Mouse (Mus musculus) kidney, adult 8-10 months (tissue): ENCODE data around the gene Slc38a4.

Experiments
- DNase-seq, 2 experiments: peaks; one replicate each; pipeline ENCODE4 v3.0.0; 2022

The Slc38a4 gene

DNA sequence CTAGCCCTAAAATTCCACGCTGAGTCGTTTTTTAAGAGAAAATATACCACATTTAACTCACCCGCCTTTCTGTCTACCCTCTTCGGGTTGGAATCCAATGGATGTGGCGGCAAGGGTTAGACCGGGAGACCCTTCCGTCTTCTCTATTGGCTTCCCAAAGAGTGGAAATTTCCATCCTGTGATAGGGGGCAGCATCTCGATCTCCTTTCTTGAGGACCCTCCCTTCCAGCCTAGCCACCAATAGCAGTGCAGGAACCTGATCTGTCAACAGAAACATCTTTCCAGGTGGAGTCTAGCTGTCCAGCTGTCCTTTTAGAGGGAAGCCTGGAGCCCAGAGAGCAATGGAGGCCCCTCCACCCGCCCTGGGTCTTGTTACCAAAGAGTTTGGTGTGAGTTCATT is at the start of gene Slc38a4:
TSS of gene Slc38a4 (minus strand) at position 163 of the 400 bp plus-strand sequence.
- no peak for DNase-seq

DNA sequence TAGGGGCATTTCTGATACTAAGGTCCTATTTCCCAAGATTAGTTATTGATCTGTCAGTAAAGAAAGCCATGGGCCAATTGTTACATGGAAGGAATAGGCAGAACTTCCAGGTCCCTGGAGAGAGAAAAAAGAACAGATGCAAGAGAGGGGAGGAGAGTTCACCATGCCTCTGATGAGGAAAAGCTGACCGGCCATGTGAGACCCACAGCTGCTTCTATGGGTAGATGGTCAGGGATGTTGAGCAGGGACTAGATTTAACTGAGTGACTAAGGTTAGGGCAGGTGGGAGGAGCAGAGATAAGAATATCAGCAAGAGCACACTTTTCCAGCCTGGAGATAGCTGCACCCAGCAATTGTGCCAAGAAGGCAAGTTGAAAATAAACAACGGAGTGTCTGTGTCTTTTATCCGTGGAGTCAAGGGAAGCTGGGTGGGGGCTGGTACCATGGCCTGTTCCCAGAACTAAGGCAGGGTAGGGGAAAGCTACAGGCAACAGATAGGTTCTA is 49.2 kb upstream of the Slc38a4 start:
- DNase-seq: no peak

DNA sequence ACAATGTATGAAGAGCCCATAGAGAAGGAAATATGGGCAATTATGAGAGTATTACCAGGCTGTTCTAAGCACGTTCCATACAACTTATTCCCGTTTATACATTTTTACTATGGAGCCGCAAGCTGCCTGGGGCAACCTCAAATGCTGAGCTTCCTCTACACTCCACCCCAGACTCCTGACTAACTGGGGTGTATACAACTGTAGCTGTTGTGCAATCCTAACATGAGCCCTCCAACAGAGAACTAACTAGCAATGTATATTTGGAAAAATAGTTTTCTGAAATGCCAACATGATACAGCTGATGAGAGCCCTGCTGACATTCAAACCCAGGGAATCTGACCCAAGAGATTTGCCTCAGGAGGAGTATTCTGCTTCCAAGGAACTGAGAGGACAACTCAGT is 48.3 kb upstream of the Slc38a4 start:
- DNase-seq: no peak

DNA sequence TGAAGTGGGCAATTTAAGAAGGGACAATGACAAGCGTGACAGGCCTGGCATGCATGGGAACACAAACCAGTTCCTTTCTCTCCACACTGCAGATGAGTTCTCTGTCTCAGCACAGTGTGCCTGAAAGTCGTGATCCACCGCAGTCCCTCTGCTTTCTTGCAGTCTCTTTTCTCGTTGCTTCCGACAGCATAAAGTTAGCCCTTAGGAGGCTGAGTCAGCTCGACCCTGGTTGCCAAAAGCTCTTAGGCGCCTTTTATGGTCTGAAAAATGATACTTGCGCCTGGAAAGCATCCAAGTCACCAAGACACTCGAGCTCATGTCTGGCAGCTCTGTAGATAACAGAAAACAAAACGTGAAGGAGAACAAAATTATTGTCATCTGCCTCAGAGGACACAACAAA is 47.1 kb upstream of the Slc38a4 start:
- DNase-seq: no peak

DNA sequence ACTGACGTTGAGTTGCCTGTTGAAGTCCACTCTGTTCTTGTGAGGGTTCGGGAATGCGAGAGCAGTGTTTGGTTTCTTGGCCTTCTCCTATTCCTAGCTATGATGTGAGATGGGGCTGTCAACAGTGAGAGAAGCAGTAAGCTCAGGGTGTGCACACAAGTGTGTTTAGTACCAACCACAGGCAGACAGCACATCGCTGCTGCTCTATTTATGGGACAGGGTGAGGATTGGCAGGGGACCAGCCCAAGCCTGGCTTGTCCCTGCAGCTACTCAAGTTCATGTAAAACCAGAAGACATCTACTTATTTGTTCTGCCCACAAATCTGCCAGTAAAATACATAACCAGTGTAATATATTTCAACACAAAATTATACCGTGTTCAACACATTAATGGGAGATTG is 46.4 kb upstream of the Slc38a4 start:
- no peak for DNase-seq

DNA sequence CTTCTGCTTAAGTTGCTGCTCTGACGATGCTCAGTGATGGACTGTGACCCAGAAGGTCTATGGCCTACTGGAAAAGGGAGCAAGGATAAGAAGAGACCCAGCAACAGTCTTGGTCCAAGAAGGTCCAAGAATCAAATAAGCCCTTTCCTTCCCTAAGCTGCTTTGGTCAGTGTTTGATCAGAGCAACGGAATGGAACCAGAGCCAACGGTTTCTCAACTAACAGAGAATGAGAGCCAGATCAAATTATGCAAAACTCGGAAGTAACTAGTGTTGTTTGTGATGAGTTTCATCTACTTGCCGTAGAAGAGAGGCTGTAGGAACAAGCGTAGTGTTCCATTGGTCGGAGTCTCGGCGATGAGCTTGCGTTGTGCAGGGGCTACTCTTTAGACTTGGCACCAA is 43.3 kb upstream of the Slc38a4 start:
- no peak for DNase-seq

DNA sequence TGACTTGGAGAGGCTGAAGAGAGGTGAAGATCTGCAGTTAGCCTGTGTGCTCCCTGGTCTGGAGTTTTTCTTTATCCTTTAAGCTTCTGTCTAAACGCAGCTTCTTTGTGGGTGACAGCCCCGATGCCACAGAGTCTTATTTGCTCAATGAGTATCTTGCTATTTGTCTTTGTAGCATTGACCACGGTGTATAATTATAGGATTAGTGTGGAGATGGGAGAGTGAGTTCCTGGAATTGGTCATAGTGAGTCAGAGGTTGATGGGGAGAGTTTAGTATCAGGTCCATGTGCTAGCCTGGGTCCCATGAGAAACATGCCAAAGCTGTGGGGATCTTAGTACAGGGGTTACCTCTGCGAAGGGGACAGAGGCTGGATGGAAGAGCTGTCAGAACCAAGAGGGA is 41.8 kb upstream of the Slc38a4 start:
- DNase-seq: no peak

DNA sequence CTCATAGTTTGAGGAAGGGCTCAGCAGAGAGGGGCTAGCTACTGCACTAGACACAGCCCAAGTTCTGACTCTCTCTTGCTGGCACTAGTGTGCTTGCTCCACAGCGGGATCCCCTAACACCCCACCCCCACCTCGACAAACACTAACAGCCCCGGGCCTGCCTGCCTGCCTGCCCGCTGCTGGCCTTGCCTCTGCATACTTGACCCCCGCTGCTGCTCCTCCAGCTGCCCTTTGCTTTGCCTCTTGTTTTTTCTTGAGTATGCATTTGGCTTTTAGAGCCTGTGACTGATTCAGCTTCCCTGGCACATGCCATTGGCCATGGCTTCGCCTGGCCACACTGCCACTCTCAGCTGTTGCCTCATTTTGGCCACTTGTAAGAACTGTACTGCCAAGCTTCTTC is 33.8 kb upstream of the Slc38a4 start:
- peak in 1 of 2 experiments; percentile 7 for DNase-seq

DNA sequence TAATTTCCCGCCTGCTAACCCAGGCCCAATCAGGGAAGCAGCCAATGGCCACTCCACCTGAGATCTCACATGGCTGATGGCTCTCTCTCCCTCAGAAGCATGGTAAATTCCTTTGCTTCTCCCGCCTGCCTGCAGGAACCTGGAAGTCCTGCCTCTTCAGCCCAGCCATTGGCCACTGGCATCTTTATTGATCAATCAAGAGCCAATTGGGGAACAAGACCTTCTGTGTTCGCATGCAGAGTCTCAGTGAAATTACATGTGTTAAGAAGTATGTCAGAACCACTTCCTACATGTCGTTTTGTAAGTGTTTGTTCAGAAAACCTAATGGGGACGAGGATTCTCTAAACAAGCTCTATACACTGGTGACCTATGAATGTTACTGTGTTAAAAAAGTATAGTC is 30.1 kb upstream of the Slc38a4 start:
- no peak for DNase-seq

DNA sequence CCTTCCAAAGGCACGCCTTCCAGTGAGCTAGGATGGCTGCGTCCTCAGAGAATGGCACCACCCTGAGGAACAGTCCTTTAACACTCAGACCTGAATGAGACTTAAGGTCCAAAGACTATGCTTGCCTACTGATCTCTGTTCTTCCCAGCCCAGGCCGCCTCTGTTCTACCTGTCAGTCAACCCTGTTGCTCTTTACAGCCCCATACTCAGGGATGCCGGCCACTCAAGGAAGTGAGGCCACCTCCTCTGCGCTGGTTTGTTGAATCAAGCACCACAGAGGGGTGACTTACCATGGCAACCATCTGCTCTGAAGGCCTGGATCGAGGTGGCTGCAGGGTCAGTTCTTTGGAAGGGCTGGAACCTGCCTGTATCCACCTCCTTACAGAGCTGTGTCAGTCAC is 21.9 kb upstream of the Slc38a4 start:
- DNase-seq: no peak

DNA sequence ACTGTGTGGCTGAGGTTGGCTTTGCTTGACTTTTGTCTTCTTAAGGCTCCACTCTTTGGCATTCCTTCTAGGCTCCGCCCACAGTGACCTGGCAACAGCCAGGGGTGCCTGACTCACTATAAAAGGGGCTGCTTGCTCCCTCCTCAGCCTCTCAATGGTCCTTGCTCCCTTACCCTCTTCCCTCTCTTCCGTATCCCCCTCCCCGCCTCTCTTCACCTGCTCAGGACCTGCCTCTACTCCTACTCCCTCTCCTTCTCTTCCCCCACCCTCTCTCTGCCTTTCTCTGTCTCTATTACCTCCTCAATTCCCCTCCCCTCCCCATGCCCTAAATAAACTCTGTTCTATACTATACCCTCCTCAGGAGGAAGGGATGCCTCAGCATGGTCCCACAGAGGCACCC is 20.3 kb upstream of the Slc38a4 start:
- no peak for DNase-seq

DNA sequence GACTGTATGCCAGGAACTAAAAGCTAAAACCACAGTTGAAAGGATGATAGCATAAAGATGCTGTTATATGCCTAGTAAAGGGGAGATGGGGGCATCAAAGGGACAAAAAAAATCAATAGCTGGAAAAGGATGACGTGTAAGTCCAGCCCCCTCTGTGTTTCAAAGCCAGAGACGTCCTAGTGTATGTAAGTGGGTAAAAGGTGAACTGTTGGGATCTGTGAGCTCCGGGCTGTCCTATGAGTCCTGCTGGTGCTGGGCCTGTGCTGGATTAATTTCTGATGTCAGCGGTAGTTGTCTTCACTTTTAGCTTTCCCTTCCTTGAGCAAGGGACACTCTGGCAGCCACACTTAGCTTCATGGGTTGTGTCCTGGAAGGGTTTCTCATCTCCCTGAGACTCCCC is 19.5 kb upstream of the Slc38a4 start:
- no peak for DNase-seq

DNA sequence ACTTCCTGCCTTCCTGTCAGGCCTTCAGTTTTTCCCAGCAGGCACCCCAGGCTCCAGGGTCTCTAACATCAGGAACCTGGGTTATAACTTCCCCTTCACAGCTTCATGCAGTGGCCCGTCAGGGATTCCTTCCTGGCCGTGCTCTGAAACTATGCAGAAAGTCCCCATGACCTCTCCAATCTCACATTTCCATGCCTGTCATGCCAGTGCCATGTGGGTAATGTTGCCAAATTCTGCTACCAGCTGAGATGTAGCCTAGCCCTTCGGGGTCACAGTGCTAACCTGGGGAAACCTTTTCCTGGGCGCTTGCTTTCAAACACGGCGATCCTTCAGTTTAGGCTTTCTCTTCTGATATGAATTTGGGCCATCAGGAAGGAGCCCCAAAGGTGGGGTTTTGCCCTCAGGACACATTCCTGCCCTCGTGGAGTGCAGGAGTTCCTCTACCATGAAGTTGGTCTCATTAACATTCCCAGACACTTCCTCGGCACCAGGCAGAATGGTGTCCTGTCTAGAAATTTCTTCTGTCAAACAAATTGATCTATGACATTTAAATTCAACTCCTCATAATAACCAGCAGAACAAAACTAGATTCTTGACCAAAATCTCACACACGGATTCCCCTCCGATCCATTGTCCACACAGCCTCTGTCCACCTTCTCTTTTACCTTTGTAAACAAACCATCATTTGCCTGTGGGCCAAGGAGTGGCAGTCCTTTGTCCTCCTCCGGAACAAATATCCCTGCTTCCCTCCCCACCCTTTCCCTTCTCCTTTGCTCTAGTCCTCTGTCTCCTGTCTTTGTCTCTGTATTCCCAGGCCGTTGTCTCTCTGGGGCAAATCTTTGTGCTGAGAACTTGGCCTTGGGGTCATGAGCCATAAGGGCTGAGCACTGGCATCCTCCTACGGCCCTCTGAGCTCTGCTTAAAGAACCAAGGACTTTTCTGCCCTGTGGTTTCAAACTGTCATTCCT is 17.4 kb upstream of the Slc38a4 start:
- DNase-seq: no peak

DNA sequence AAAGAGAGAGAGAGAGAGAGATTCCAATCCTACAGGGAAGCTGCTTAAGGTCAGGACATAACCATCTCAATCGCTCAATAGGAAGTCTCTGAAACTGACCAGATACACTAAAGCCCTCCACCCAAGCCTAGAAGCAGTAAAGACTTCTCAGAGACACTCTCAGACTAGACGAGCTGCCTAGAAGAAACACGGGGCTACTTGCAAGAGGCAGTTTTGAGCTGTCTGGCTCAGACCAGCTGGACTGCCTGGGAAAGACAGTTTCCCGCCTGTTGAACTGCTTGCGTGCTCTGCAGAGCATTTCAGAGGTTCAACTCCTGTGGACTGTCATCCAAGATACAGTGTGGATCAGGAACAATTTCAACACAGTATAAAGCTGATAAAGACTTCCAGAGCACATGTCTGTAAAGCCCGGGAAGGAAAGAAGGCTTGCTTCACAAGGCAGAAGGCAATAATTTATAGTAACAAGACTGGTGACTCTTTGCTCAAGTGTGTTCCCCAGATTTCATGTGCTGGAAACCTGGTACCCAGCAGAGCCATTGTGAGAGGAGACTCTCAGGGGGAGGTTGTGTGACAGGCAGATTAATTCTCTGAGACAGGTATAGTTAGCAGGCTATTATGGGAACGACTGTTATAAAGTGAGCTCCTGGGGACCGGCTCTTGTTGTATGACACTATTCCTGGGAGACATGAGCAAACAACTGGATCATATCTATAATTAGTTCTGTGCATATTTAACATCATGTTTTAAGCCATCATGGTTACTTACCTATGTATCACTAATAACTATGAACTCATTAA is 11.8 kb upstream of the Slc38a4 start:
- no peak for DNase-seq

DNA sequence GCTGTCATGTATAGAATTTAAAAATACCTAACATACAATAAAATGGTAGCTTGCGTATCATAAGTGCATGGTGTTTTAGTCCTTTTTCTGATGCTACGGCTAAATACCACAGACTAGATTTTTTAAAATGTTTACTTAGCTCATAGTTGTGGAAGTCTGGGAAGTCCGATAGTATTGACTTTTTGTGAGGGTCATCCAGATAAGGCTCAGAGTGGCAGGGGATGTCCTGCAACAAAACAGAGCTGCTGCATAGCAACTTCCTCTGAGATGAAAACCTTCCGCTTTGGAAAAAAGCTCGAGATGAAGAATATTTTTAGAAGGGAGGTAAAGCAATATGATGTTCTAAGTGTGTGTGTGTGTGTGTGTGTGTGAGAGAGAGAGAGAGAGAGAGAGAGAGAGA is 11.2 kb upstream of the Slc38a4 start:
- DNase-seq: no peak

DNA sequence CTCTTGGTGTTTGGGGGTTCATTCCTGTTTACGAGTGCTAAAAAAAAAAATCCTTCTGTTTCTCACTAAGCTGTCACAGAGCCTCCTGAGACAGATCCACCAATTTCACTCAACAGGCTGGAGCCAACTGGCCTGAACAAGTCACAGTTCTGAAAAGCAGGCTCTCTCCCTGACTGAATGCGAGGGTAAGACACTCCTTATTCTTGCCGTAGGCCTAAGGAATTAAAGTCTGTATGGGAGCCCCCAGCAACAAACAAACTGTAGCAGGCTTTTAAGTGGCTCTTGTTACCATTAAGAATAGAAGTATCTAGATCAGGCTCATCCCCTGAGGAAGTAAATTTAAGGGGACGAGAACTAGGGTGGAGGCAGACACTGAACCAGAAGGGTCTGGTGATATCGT is 7.5 kb upstream of the Slc38a4 start:
- no peak for DNase-seq

DNA sequence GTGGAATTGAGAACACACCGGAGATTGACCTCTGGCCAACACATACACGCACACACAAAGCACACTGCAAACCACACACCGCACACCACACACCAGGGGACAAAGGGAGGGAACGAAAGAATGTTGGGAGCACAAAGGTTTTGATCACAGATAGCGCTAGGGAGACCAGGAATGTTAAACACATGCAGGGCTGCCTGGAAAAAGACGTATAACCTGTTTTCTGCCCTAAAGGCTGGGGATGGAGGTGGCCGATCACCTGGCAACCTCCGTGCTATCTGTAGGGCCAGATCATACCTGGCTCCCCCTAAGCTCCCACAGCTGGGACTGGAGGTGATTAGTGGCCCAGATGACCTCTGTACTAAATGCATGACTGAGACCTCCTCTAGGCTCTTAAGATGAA is 5.2 kb upstream of the Slc38a4 start:
- DNase-seq: no peak

DNA sequence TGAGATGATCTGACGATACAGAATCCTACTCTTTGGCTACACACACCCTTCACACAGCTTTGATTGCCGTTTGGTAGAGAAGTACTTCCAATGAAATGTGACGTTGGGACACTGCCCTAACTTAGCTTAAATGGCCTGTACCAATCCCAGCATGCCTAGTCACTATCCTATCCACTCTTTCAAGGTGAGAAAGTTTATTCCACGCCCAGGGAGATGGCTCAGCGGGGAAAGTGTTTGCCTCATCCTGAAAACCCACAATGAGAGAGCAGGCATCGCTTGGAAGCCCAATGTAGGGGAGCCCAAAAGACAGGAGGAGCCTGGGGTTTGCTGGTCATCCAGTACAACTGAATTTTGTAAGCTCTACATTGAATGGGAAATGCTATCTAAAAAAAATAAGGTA is 4.8 kb upstream of the Slc38a4 start:
- DNase-seq: no peak

DNA sequence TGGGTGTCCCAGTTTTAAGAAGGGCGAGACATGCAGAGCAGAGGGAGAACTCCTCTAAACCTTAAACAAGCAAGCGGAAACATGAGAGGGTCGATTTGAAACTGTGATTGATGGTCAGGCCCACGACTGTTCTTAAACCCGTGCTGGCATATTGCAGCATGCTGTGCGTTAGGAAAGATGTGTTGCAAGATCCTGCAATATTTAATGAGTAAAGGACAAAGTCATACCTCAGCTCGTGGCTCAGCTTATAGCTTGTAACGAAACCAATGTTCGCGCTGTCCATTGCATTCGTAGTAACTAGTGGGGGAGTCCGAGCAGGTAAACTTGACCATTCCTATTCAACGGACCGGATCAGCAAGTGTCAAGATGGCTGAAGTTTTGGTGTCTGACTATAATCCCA is 4.3 kb upstream of the Slc38a4 start:
- DNase-seq: no peak

DNA sequence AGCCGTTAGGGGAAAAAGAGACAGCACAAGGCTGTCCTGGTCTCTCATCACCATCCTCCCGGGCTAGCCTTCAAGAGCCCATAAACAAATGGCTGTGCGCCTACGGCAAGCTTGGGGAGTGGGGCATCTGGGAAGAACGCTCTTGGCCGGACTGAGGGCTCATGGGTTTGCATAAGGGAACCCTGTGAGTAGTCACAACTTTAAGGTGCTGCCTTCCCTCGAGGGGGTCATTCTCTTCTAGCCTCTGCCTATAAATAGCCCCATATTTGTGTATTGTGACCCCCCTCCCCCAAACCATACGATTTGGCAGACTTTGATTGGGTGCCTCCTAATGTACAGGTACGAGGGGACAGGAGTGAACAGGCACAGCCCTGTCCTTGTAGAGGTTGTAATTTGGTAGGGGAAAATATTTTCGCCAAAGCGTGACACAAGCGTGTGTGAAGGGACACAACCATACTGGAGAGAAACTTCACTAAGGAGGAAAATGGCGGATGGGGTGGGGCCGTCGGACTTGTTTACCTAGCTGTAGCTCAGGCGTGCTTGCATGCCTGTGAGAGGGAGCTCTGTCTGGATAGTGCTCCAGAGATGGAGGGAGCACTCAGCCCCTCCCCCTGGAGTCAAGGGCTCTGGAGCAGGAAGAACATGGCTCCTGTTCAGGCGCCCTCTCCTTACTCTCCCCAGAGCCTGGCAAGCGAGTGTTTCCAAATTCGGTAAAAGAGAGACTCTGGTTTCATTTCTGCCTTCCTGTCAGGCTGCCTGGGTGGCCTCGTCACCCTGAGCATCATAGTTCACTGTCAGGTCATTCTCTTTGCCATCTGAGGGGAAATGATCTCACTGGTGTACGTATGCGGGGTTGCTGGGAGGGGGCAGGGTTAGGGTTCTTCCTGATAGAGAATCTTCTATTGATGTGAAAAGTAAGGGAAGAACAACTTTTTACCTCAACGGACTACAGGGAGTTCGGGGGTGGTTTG is 3.6 kb upstream of the Slc38a4 start:
- DNase-seq: no peak

DNA sequence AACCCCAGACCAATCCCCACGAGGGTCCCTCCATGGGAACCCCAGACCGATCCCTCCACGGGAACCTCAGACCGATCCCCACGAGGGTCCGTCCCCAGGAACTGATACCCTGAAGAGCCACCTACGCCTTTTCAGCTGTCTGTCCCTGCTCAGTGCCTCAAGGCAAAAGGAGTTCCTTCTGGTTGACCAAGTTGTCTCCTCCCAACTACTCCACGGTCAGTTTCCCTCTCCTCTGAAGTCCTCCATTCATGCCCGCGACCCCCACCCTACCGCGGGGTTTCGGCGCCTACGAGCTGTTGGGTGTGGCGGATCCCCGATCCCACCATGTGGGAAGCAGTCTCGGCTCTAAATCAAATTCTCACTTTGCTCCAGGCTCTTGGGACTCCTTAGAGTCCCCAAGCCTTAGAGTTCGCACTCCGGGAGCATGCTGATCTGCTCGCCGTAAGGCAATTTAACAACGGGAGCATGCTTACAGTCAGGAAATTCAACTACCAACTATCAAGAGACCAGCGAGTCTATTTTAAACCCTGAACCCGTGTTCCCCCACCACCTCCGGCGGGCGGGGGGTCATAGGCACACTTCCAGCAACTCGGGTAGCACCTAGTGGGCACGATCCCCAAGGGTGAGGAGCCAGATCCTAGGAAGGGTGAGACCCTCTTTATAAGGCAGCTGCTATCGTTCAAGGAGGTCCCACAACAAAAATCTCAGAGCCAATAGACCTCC is 828 bp downstream of the Slc38a4 start:
- no peak for DNase-seq

DNA sequence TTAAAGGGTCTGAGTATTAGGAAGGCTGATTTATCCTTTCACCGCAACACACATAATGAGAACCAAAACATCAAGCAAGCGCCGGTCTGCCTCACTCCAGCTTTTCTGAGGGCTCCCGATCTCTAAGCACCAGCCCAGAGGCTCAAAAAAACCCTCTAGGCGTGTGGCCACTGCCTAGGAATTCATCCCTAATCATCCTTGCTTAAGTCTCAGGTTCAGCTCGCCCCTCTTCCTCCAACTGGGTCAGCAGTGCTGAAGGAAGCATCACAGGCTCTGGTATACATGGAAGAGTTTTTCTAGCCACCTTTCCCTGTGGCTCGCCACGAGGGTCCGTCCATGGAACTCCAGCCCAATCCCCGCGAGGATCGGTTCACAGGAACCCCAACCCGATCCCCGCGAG is 1.6 kb downstream of the Slc38a4 start:
- no peak for DNase-seq
